Mouse (Mus musculus): ENCODE data around the gene Wwp2. TPM values are rescaled to one million over a fixed set of nuclear protein-coding genes. Genes with fewer than 3 reads are reported as not detected.

Gene Wwp2
- polyA plus RNA-seq (2015; fragmentation: Nextera tagmentation; extraction: Ambion mirVana): 32.6 and 39.5 TPM in 2 replicates

GRCm38 (mm10) chr8:107435962-107436831 lies at the start of gene Wwp2:
Gene Wwp2, plus strand, starts transcription at chr8:107436365.
- under 1% methylated on average over 47 of the region's 81 CpGs for WGBS
- Histone ChIP-seq H3K9ac (ENCODE audit: low read depth, low read length) (peak within 1 kb of the TSS; percentile 94), H3K4me1 (ENCODE audit: control insufficient read depth, insufficient read depth, low read depth, low read length) (peaks cover 13% of the 10 kb centered on the region), H3K4me3 (ENCODE audit: low read length) (peak within 1 kb of the TSS; percentile 93), H3K27me3 (replicated peaks; ENCODE audit: control insufficient read depth, insufficient read depth, low read length) (no peaks in the 10 kb centered on the region), H3K9me3 (ENCODE audit: control insufficient read depth, low read length) (no peaks in the 10 kb centered on the region), H3K36me3 (ENCODE audit: control insufficient read depth, insufficient read depth, low read length) (no peaks in the 10 kb centered on the region), H3K4me2 (ENCODE audit: low read length) (peak within 1 kb of the TSS; percentile 79), H3K27ac (ENCODE audit: low read depth, low read length) (peak within 1 kb of the TSS; percentile 92)
- ATAC-seq: peak; percentile 94

GRCm38 (mm10) chr8:107386642-107387041 lies 49.5 kb upstream of the Wwp2 start:
- Histone ChIP-seq H3K9me3 (ENCODE audit: control insufficient read depth, low read length) (no peaks in the 10 kb centered on the region), H3K4me1 (ENCODE audit: control insufficient read depth, insufficient read depth, low read depth, low read length) (peaks cover 4% of the 10 kb centered on the region), H3K4me3 (ENCODE audit: low read length) (no peak overlapping the region), H3K27ac (ENCODE audit: low read depth, low read length) (no peak overlapping the region), H3K4me2 (ENCODE audit: low read length) (no peak overlapping the region), H3K9ac (ENCODE audit: low read depth, low read length) (no peak overlapping the region), H3K36me3 (ENCODE audit: control insufficient read depth, insufficient read depth, low read length) (no peaks in the 10 kb centered on the region), H3K27me3 (replicated peaks; ENCODE audit: control insufficient read depth, insufficient read depth, low read length) (no peaks in the 10 kb centered on the region)
- no peak for ATAC-seq
- 31% methylated on average over 3 of the region's 3 CpGs for WGBS

- Histone ChIP-seq H3K36me3 (ENCODE audit: control insufficient read depth, insufficient read depth, low read length) (no peaks in the 10 kb centered on the region), H3K27me3 (replicated peaks; ENCODE audit: control insufficient read depth, insufficient read depth, low read length) (no peaks in the 10 kb centered on the region), H3K27ac (ENCODE audit: low read depth, low read length) (no peak overlapping the region), H3K4me2 (ENCODE audit: low read length) (no peak overlapping the region), H3K4me1 (ENCODE audit: control insufficient read depth, insufficient read depth, low read depth, low read length) (peaks cover 4% of the 10 kb centered on the region), H3K9ac (ENCODE audit: low read depth, low read length) (no peak overlapping the region), H3K4me3 (ENCODE audit: low read length) (no peak overlapping the region), H3K9me3 (ENCODE audit: control insufficient read depth, low read length) (no peaks in the 10 kb centered on the region)
- WGBS: 68% methylated on average over 5 of the region's 5 CpGs
- ATAC-seq: no peak
Measured at GRCm38 (mm10) chr8:107387861-107388260, 48.3 kb upstream of the Wwp2 start.

- Histone ChIP-seq H3K27ac (ENCODE audit: low read depth, low read length) (no peak overlapping the region), H3K9ac (ENCODE audit: low read depth, low read length) (no peak overlapping the region), H3K36me3 (ENCODE audit: control insufficient read depth, insufficient read depth, low read length) (no peaks in the 10 kb centered on the region), H3K27me3 (replicated peaks; ENCODE audit: control insufficient read depth, insufficient read depth, low read length) (no peaks in the 10 kb centered on the region), H3K4me2 (ENCODE audit: low read length) (no peak overlapping the region), H3K4me3 (ENCODE audit: low read length) (no peak overlapping the region), H3K9me3 (ENCODE audit: control insufficient read depth, low read length) (no peaks in the 10 kb centered on the region), H3K4me1 (ENCODE audit: control insufficient read depth, insufficient read depth, low read depth, low read length) (peaks cover 4% of the 10 kb centered on the region)
- WGBS: 56% methylated on average over 8 of the region's 8 CpGs
- ATAC-seq: peak; percentile 88
Measured at GRCm38 (mm10) chr8:107389557-107389956, 46.6 kb upstream of the Wwp2 start.

- Histone ChIP-seq H3K27me3 (replicated peaks; ENCODE audit: control insufficient read depth, insufficient read depth, low read length) (no peaks in the 10 kb centered on the region), H3K4me3 (ENCODE audit: low read length) (no peak overlapping the region), H3K9me3 (ENCODE audit: control insufficient read depth, low read length) (no peaks in the 10 kb centered on the region), H3K27ac (ENCODE audit: low read depth, low read length) (no peak overlapping the region), H3K4me2 (ENCODE audit: low read length) (no peak overlapping the region), H3K9ac (ENCODE audit: low read depth, low read length) (no peak overlapping the region), H3K36me3 (ENCODE audit: control insufficient read depth, insufficient read depth, low read length) (no peaks in the 10 kb centered on the region), H3K4me1 (ENCODE audit: control insufficient read depth, insufficient read depth, low read depth, low read length) (peaks cover 4% of the 10 kb centered on the region)
- ATAC-seq: no peak
- WGBS: 90% methylated on average over 16 of the region's 16 CpGs
Measured at GRCm38 (mm10) chr8:107390476-107391135, 45.6 kb upstream of the Wwp2 start.

- Histone ChIP-seq H3K4me3 (ENCODE audit: low read length) (no peak overlapping the region), H3K4me2 (ENCODE audit: low read length) (no peak overlapping the region), H3K27ac (ENCODE audit: low read depth, low read length) (no peak overlapping the region), H3K27me3 (replicated peaks; ENCODE audit: control insufficient read depth, insufficient read depth, low read length) (no peaks in the 10 kb centered on the region), H3K9ac (ENCODE audit: low read depth, low read length) (no peak overlapping the region), H3K36me3 (ENCODE audit: control insufficient read depth, insufficient read depth, low read length) (no peaks in the 10 kb centered on the region), H3K9me3 (ENCODE audit: control insufficient read depth, low read length) (no peaks in the 10 kb centered on the region), H3K4me1 (ENCODE audit: control insufficient read depth, insufficient read depth, low read depth, low read length) (peaks cover 4% of the 10 kb centered on the region)
- no peak for ATAC-seq
- 72% methylated on average over 4 of the region's 4 CpGs for WGBS
Measured at GRCm38 (mm10) chr8:107391136-107391516, 45.0 kb upstream of the Wwp2 start.

GRCm38 (mm10) chr8:107395397-107395796 lies 40.8 kb upstream of the Wwp2 start:
- H3K9ac ChIP-seq (ENCODE audit: low read depth, low read length): no peak overlapping the region
- H3K4me1 ChIP-seq (ENCODE audit: control insufficient read depth, insufficient read depth, low read depth, low read length): no peaks in the 10 kb centered on the region
- no peak overlapping the region for H3K4me3 ChIP-seq (ENCODE audit: low read length)
- no peak for ATAC-seq
- no peak overlapping the region for H3K27ac ChIP-seq (ENCODE audit: low read depth, low read length)
- no peaks in the 10 kb centered on the region for H3K9me3 ChIP-seq (ENCODE audit: control insufficient read depth, low read length)
- H3K36me3 ChIP-seq (ENCODE audit: control insufficient read depth, insufficient read depth, low read length): no peaks in the 10 kb centered on the region
- H3K27me3 ChIP-seq (replicated peaks; ENCODE audit: control insufficient read depth, insufficient read depth, low read length): no peaks in the 10 kb centered on the region
- H3K4me2 ChIP-seq (ENCODE audit: low read length): no peak overlapping the region

GRCm38 (mm10) chr8:107396106-107396670 lies 40.0 kb upstream of the Wwp2 start:
- H3K36me3 ChIP-seq (ENCODE audit: control insufficient read depth, insufficient read depth, low read length): no peaks in the 10 kb centered on the region
- 91% methylated on average over 10 of the region's 10 CpGs for WGBS
- ATAC-seq: no peak
- H3K27me3 ChIP-seq (replicated peaks; ENCODE audit: control insufficient read depth, insufficient read depth, low read length): no peaks in the 10 kb centered on the region
- no peak overlapping the region for H3K9ac ChIP-seq (ENCODE audit: low read depth, low read length)
- H3K4me1 ChIP-seq (ENCODE audit: control insufficient read depth, insufficient read depth, low read depth, low read length): no peaks in the 10 kb centered on the region
- H3K27ac ChIP-seq (ENCODE audit: low read depth, low read length): no peak overlapping the region
- H3K4me3 ChIP-seq (ENCODE audit: low read length): no peak overlapping the region
- no peaks in the 10 kb centered on the region for H3K9me3 ChIP-seq (ENCODE audit: control insufficient read depth, low read length)
- no peak overlapping the region for H3K4me2 ChIP-seq (ENCODE audit: low read length)

- H3K9ac ChIP-seq (ENCODE audit: low read depth, low read length): no peak overlapping the region; the same call in 1 of the 2 replicates
- 61% methylated on average over 12 of the region's 12 CpGs for WGBS
Measured at GRCm38 (mm10) chr8:107397665-107398064, 38.5 kb upstream of the Wwp2 start.

More at GRCm38 (mm10) chr8:107397665-107398064, 38.5 kb upstream of the Wwp2 start:
- Histone ChIP-seq H3K9me3 (ENCODE audit: control insufficient read depth, low read length) (no peaks in the 10 kb centered on the region), H3K36me3 (ENCODE audit: control insufficient read depth, insufficient read depth, low read length) (no peaks in the 10 kb centered on the region), H3K27me3 (replicated peaks; ENCODE audit: control insufficient read depth, insufficient read depth, low read length) (no peaks in the 10 kb centered on the region), H3K4me1 (ENCODE audit: control insufficient read depth, insufficient read depth, low read depth, low read length) (no peaks in the 10 kb centered on the region; the same call in none of the 2 replicates), H3K4me2 (ENCODE audit: low read length) (no peak overlapping the region), H3K4me3 (ENCODE audit: low read length) (no peak overlapping the region), H3K27ac (ENCODE audit: low read depth, low read length) (no peak overlapping the region)
- no peak for ATAC-seq

Measured in hindbrain, embryonic 16.5 days (tissue).